Mouse (Mus musculus): ENCODE data around the gene Hamp2.

The Hamp2 gene

DNA sequence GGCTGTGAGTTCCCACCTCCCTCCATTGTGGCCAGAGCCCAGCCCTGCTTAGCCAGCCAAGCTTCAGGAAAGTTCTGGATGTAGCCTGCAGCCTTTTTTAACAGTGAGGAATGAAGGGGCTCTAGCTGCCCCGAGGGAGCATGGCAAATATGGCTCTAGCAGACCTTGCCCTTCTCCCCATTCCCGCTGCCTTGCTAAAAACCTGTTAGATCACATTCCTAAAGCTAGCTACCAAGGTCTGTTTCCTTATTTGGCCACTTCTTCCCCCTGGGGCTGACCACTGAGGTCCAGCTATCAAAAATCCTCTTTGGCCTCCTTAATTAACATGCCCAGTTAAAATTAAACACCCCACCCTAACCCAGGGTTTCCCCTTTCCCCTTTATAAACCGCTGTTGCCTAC is 32.0 kb downstream of the Hamp2 start:
- no peak for DNase-seq (ENCODE audit: low read depth, low spot score)

GRCm38 (mm10) chr7:30891746-30892145 is 32.7 kb downstream of the Hamp2 start:
- no peak for DNase-seq (ENCODE audit: low read depth, low spot score)

- no peak for DNase-seq (ENCODE audit: low read depth, low spot score)
Observed at GRCm38 (mm10) chr7:30890681-30891080, 33.8 kb downstream of the Hamp2 start.

DNA sequence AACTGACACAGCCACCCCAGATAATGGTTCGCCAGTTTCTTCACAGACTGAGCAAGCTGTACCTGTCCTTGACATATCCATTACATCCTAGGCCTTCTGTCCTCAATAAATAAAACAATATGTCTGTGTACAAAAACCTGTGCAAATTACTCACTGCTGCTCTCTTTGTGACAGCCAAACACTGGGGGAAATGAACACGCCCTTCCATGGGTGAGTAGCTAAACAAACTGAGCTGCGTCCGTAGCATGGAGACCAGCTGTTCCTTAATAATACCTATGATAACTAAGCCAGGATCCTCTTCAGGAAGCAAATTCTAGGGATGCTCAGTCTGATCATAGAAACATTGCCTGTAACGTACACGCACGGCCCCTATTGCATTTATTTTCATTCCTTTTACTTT is 35.7 kb downstream of the Hamp2 start:
- no peak for DNase-seq (ENCODE audit: low read depth, low spot score)

DNA sequence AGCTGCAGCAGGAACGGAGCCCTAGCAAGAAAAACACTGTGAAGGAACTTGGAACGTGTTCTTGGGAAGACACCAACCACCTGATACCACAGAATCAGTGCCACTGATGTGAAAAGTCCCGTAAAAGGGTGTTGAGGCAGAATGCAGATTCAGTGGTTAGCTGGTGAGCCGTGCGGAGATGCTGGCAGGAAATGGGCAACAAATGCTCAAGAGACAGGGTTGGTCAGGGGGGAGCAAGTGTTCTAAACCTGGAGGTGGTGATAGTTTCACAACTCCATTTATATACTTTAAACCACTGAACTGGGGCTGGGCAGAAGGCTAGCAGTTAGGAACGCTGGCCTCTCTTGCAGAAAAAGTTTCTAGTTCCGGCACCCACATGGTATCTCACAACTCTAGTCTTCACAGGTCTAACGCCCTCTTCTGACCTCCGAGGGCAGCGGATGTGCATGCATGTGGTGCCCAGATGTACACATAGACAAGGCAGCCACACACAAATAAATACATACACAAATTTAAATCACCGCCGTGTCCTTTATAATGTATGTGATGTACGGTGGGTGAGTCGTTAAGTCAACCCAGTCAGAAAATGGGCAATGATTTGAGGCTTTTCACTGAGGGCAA is 36.8 kb downstream of the Hamp2 start:
- DNase-seq (ENCODE audit: low read depth, low spot score): no peak

DNA sequence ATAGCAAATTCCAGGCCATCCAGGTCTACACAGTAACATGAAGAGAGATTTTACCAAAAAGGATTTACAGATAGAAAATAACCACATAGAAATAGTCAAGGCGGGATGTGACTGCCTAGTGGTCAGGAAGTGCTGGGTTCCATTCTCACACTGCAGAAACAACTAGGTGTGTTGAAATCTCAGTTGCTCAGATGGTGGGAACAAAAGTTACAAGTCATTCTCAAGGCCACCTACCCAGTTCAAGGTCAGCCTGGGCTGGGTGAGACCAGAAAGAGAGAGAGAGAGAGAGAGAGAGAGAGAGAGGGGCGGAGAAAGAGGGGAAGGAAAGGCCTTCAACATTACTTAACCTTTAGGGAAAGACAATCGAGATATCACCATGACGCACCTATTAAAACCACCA is 37.6 kb downstream of the Hamp2 start:
- DNase-seq (ENCODE audit: low read depth, low spot score): no peak

DNA sequence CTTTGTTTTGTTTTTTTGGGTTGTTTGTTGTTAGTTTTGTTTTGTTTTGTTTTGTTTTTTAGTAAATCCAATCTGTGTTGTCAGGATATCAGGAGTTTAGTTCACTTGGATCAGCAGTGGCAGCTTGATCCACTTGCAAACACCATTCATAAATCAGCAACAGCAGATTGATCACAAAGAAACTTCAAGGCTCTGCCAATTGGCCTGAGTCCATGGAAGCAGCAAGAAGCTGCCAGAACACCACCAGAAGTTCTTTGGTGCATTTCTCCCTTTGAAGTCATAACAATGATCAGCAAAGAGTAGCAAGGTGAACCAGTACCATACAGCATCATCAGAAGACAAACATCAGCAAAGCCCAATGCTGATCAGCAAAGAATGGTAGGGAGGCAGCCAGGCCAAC is 40.4 kb downstream of the Hamp2 start:
- DNase-seq (ENCODE audit: low read depth, low spot score): no peak

DNA sequence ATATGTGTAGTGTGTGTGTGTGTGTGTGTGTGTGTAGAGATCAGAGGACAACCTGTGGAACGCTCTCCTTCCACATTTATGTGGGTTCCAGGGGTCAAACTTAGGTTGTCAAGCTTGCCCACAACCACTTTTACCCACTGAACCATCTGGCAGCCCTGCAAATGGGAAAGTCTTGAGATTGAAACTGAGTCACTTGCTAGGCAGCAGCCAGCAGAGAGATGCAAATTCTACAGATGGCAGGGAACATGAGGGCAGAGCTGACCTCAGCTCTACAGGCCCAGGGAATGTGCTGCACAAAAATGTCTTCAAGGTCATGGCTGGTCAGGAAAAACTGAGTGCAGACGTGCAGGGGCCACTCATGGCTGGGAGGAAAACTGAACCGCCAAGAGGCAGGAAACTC is 43.1 kb downstream of the Hamp2 start:
- DNase-seq (ENCODE audit: low read depth, low spot score): no peak

- no peak for DNase-seq (ENCODE audit: low read depth, low spot score)
Observed at GRCm38 (mm10) chr7:30880176-30880575, 44.3 kb downstream of the Hamp2 start, which contains the start of gene Cd22. Cd22 (minus strand) TSS chr7:30880342.

DNA sequence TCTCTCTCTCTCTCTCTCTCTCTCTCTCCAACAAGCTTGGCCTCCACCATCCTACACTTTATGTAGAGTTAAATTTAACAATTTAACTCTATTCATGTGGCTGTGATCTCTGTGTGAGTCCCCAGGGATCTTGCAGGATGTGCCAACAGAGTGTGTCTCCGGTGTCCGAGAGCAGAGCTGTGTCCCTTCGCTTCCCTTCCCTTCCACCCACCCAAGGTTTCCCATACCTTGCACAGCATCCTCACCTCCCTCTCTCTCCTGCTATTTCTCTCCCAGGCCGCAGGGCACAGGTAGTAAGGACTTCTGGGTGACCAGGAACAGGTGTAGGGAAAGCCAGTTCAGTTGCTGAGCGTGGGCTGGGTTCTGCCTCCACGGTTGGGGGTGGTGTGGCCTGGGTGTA is 45.5 kb downstream of the Hamp2 start:
- DNase-seq (ENCODE audit: low read depth, low spot score): no peak

- DNase-seq (ENCODE audit: low read depth, low spot score): peak; percentile 82
Observed at GRCm38 (mm10) chr7:30873083-30873482, 51.4 kb downstream of the Hamp2 start.

All from R1 (cell line).